Comparison of ENCODE assay signal across 13 mouse cellular contexts in genomic region chr5:124853079-124853478, GRCm38 (mm10). TPM values are rescaled to one million over a fixed set of nuclear protein-coding genes. Genes with fewer than 3 reads are reported as not detected.
DNase-seq lines count a peak whose midpoint lies in the region; ATAC-seq and TF ChIP-seq lines count a peak whose summit lies in the region.
"Had no signal": no experiment of that assay in that cellular context is flagged by ENCODE, and none has a peak within 500 bp of the region (broad histone marks: within the 10 kb centered on the region; RNA-seq: fewer than 3 reads in every experiment).

No protein-coding gene starts in this region.

- H3K4me3 ChIP-seq in left cerebral cortex, adult 2 months: no peak overlapping the region
- H3K4me3 ChIP-seq: heart, embryonic 15.5 days; limb, embryonic 13.5 days had no signal

- no peak for TF ChIP-seq CTCF in left cerebral cortex, adult 2 months (IDR thresholded peaks at IDR 0.05)

- intact Hi-C loops in left cerebral cortex, adult 2 months (cut with DNase I): no loop called here

- peak overlapping the region; percentile 37; the same call in 1 of the 2 replicates for H3K27ac ChIP-seq in left cerebral cortex, adult 2 months
- H3K27ac ChIP-seq: heart, embryonic 15.5 days; hindbrain, embryonic 14.5 days; limb, embryonic 13.5 days had no signal

- ATAC-seq in frontal cortex, adult (ENCODE audit: low TSS enrichment): peak; percentile 76; the same call in 1 of the 2 replicates

- no peak for DNase-seq in frontal cortex, postnatal 25 days (ENCODE audit: low spot score in 2 of 2)
- DNase-seq in left cerebral cortex, adult 2 months (ENCODE audit: extremely low spot score in 1 of 2, low spot score in 2 of 2): no peak
- DNase-seq in left cerebral cortex, adult 8-10 months (ENCODE audit: low spot score in 2 of 2): no peak
- DNase-seq in MN1 (ENCODE audit: low spot score): peak; percentile 16
- peak; percentile 62 to 67 for DNase-seq in cerebellum, postnatal 10 days
- no peak for DNase-seq in T-cell, adult 2 months (ENCODE audit: low spot score)
- DNase-seq in frontal cortex, postnatal 10 days (ENCODE audit: low spot score in 2 of 2): no peak
- DNase-seq: gastrocnemius, postnatal 14 days; spleen, adult 18-20 months had no signal

RNA-seq across cellular contexts. Expression of gene Ccdc92, which starts 9.1 kb away (rescaled TPM):
- 10 to 100 TPM; 80.9 to 86.3 TPM for total RNA-seq in left cerebral cortex, adult 2 months (2021)
- 10 to 100 TPM; 75.0 to 79.1 (median 78.1) TPM for total RNA-seq in left cerebral cortex, adult 8-10 months (2022)

RNA-seq across cellular contexts. Expression of gene Zfp664, which starts 9.4 kb away (rescaled TPM):
- 10 to 100 TPM; 68.4 to 77.1 TPM for total RNA-seq in left cerebral cortex, adult 2 months (2021)
- 10 to 100 TPM; 62.0 to 71.7 (median 64.9) TPM for total RNA-seq in left cerebral cortex, adult 8-10 months (2022)

Comparison
In these comparisons a context has a peak if more than half of its experiments do, and no peak if none do; other contexts are left out.
1. DNase-seq: peak in MN1 (single experiment) and cerebellum, postnatal 10 days (2 of 2); none in frontal cortex, postnatal 25 days (0 of 2), left cerebral cortex, adult 2 months (0 of 2), left cerebral cortex, adult 8-10 months (0 of 2), T-cell, adult 2 months (single experiment) and frontal cortex, postnatal 10 days (0 of 2).